Mouse (Mus musculus): ENCODE data around the gene Ei24.

- TF ChIP-seq POLR2A (IDR thresholded peaks at IDR 0.05; ENCODE audit: insufficient read length, low read depth): no peak
- no peak for TF ChIP-seq REST (IDR thresholded peaks at IDR 0.05; ENCODE audit: insufficient read depth, insufficient read length)
- TF ChIP-seq E2F4 (IDR thresholded peaks at IDR 0.05; ENCODE audit: insufficient read depth): no peak
- no peak for TF ChIP-seq CEBPB (IDR thresholded peaks at IDR 0.05; ENCODE audit: insufficient read depth, poor library complexity, severe bottlenecking)
- no peak for TF ChIP-seq USF1 (IDR thresholded peaks at IDR 0.05; ENCODE audit: low read depth)
- no peak for TF ChIP-seq MYOG (IDR thresholded peaks at IDR 0.05; ENCODE audit: control insufficient read depth in 1 of 3, insufficient read depth in 1 of 3, insufficient read length in 2 of 3, low read depth in 2 of 3)
- no peak for TF ChIP-seq SRF (IDR thresholded peaks at IDR 0.05; ENCODE audit: control insufficient read depth, insufficient read length, low read depth)
- no peak for TF ChIP-seq MAX (IDR thresholded peaks at IDR 0.05; ENCODE audit: low read depth)
These were observed 5.8 kb upstream of the Ei24 start for GRCm38 (mm10) chr9:36802951-36803350.
